Mouse (Mus musculus) bone marrow macrophage, adult 2 months (primary cell): Measurements from ENCODE around the gene Mettl7a2.

Experiments used
- CTCF ChIP-seq: IDR thresholded peaks from 2 replicates; pipeline ENCODE4 v1.5.1; 2012; ENCODE audit warnings: low read depth, mild to moderate bottlenecking, low read length, moderate library complexity
- POLR2A ChIP-seq: IDR thresholded peaks from 2 replicates; pipeline ENCODE4 v1.6.1; 2012; ENCODE audit warnings: mild to moderate bottlenecking, low read depth, low read length, borderline replicate concordance

DNA sequence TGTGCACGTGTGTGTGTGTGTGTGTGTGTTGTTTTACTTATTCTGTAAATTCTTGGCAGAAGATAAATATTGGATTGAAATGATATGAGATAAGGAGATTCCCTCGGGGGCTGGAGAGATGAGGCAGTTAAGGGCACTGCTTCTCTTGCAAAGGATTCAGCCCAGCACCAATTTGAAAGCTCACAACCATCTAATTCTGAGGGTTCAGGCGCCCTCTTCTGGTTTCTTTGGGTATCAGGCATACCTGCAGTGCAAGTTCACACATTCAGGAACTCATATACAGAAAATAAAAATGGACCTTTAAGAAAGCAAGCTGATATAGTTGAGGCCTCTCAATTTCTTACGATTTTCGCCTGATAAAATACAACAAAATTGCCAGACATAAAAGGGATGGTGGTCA is 22.1 kb downstream of the Mettl7a2 start:
- no peak for TF ChIP-seq CTCF
- no peak for TF ChIP-seq POLR2A
